Mouse (Mus musculus) midbrain, embryonic 16.5 days (tissue): ENCODE data around the gene Serpinb9c. TPM values are rescaled to one million over a fixed set of nuclear protein-coding genes. Genes with fewer than 3 reads are reported as not detected.

ENCODE experiments used
- polyA plus RNA-seq: library from polyadenylated mRNA; unstranded; fragments of >200 nt; fragmentation: Nextera tagmentation; extraction: Ambion mirVana; gene quantifications from 2 replicates; pipeline ENCODE4 v1.2.1, GENCODE M21; 2015

The Serpinb9c gene
- polyA plus RNA-seq, 1 experiment from 2014 or later, result not detected

Other genes with a start within 250 kb of the Serpinb9c start
- gene Serpinb6b, start 194.5 kb downstream of the Serpinb9c start, polyA plus RNA-seq, result 1.2 and 2.0 TPM in 2 replicates
- gene Serpinb9, start 156.5 kb downstream of the Serpinb9c start, polyA plus RNA-seq, result 1.9 and 2.0 TPM in 2 replicates
- 0.13 and 0.30 TPM in 2 replicates for gene Serpinb9b, start 132.3 kb downstream of the Serpinb9c start, polyA plus RNA-seq
- 3.2 and 4.3 TPM in 2 replicates for gene Serpinb1b, start 81.2 kb downstream of the Serpinb9c start, polyA plus RNA-seq
- not detected in 2 replicates for gene Serpinb9d, start 33.2 kb upstream of the Serpinb9c start, polyA plus RNA-seq
- gene Serpinb9e, start 89.9 kb upstream of the Serpinb9c start, polyA plus RNA-seq, result not detected in 2 replicates
- not detected in 2 replicates for gene Serpinb9f, start 164.3 kb upstream of the Serpinb9c start, polyA plus RNA-seq
- not detected in 2 replicates for gene Gm11397, start 236.0 kb upstream of the Serpinb9c start, polyA plus RNA-seq